Mouse (Mus musculus): ENCODE results near the gene Pard3b. TPM values are rescaled to one million over a fixed set of nuclear protein-coding genes. Genes with fewer than 3 reads are reported as not detected.

Gene Pard3b
- polyA plus RNA-seq, 1 experiment from 2014 or later: 11.4 TPM

DNA sequence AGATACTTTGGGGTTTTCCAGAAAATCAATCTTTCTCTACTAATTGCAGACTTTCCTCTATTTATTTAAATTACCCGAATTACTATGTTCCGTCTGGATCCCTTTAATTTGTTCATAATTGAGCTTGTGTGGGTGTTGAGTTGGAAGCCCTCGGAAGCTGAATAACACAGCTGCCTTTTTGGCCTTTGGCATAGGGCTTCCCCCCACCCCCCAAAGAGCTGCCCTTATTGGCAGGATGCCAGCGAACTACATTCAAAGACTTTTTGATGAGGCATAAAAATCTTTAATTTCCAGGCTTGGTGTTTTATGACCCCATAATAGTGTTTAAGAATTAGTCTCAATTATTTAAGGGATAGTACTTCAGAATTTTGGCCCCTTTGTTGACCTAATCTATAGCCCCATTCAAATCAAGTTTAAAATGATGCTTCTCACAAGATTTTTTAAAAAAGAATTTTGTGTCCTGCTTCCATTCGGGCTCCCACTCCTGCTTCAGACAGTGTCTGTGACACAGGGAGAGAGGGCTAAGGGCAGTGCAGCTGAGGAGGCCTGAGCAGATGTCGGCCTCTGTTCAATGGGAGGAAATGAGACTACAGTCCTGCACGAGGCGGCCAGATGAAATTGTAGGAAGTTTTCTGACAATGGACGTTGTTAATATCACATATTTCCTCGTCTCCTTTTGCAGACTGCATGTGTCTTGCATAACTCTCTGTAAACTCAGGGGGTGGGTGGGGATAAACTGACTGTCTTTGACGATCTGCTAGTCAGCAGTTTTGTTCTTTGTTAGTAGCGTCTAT is 605.8 kb downstream of the Pard3b start:
- H3K9ac ChIP-seq (ENCODE audit: low read length): no peak overlapping the region
- no peak for ATAC-seq (replicated peaks; ENCODE audit: extremely low read depth, insufficient read depth, low FRiP score)
- H3K4me1 ChIP-seq (ENCODE audit: control insufficient read depth, insufficient read depth, low read length): no peaks in the 10 kb centered on the region
- no peaks in the 10 kb centered on the region for H3K9me3 ChIP-seq (replicated peaks; ENCODE audit: control insufficient read depth, low read length)
- H3K4me3 ChIP-seq (ENCODE audit: low read length): no peak overlapping the region
- 53% methylated on average over 12 of the region's 12 CpGs for WGBS
- 0 out of 2 replicates have a peak overlapping the region, but pooled peaks have one; percentile 14 for H3K27ac ChIP-seq (ENCODE audit: low read length)
- no peaks in the 10 kb centered on the region for H3K36me3 ChIP-seq (ENCODE audit: control insufficient read depth, insufficient read depth)
- H3K4me2 ChIP-seq (ENCODE audit: low read depth, low read length): no peak overlapping the region
- H3K27me3 ChIP-seq (ENCODE audit: control insufficient read depth, insufficient read depth, low read length): no peaks in the 10 kb centered on the region

- Histone ChIP-seq H3K4me2 (ENCODE audit: low read depth, low read length) (no peak overlapping the region), H3K27me3 (ENCODE audit: control insufficient read depth, insufficient read depth, low read length) (no peaks in the 10 kb centered on the region), H3K9me3 (replicated peaks; ENCODE audit: control insufficient read depth, low read length) (no peaks in the 10 kb centered on the region), H3K4me3 (ENCODE audit: low read length) (no peak overlapping the region), H3K36me3 (ENCODE audit: control insufficient read depth, insufficient read depth) (no peaks in the 10 kb centered on the region), H3K27ac (ENCODE audit: low read length) (no peak overlapping the region), H3K4me1 (ENCODE audit: control insufficient read depth, insufficient read depth, low read length) (no peaks in the 10 kb centered on the region), H3K9ac (ENCODE audit: low read length) (no peak overlapping the region)
- ATAC-seq (replicated peaks; ENCODE audit: extremely low read depth, insufficient read depth, low FRiP score): no peak
- WGBS: 88% methylated on average over 1 of the region's 1 CpGs
Measured at GRCm38 (mm10) chr1:62252432-62252831, 613.8 kb downstream of the Pard3b start.

DNA sequence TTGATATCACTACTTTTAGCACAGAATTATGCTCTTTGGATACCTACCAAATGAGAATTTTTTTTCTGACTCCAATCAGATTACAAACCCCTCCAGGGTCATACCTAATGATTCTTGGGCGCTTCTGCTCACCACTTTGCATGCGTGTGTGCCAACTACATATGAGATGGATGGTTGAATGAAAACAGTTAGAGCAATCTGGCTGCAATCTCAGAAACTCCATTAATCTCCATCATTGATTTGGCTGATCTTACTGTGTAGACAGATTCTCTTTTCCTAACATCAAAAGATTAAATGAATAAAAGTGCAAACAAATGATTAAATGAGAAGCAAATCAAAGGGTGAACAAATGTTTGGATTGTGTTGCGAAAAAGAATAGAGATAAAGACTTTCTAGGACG is 615.7 kb downstream of the Pard3b start:
- no peaks in the 10 kb centered on the region for H3K36me3 ChIP-seq (ENCODE audit: control insufficient read depth, insufficient read depth)
- ATAC-seq (replicated peaks; ENCODE audit: extremely low read depth, insufficient read depth, low FRiP score): no peak
- 76% methylated on average over 4 of the region's 4 CpGs for WGBS

DNA sequence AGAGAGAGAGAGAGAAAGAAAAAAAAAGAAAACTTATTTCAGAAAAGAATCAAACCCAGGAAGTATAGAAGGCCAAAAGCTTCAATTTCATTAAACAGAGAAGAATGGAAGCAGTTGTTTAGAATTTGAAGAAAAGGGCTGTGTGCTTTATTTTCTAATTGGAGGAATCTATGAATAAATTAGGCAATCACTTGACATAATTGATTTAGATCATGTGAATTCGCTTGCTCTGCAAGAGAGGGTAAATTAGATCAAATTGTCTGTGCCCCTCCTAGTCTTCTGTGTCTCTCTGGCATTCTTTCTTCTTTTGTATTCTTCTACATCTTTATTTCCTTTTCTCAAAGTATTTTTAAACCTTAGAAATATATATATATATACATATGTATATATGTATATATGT is 616.3 kb downstream of the Pard3b start:
- WGBS: 94% methylated on average over 1 of the region's 1 CpGs
- H3K9ac ChIP-seq (ENCODE audit: low read length): no peak overlapping the region
- no peaks in the 10 kb centered on the region for H3K36me3 ChIP-seq (ENCODE audit: control insufficient read depth, insufficient read depth)
- H3K4me3 ChIP-seq (ENCODE audit: low read length): no peak overlapping the region
- H3K27me3 ChIP-seq (ENCODE audit: control insufficient read depth, insufficient read depth, low read length): no peaks in the 10 kb centered on the region
- no peak overlapping the region for H3K27ac ChIP-seq (ENCODE audit: low read length)
- H3K4me2 ChIP-seq (ENCODE audit: low read depth, low read length): no peak overlapping the region
- H3K9me3 ChIP-seq (replicated peaks; ENCODE audit: control insufficient read depth, low read length): no peaks in the 10 kb centered on the region
- no peaks in the 10 kb centered on the region for H3K4me1 ChIP-seq (ENCODE audit: control insufficient read depth, insufficient read depth, low read length)
- ATAC-seq (replicated peaks; ENCODE audit: extremely low read depth, insufficient read depth, low FRiP score): no peak

More for the DNA sequence above, 615.7 kb downstream of the Pard3b start:
- no peak overlapping the region for H3K27ac ChIP-seq (ENCODE audit: low read length)
- no peaks in the 10 kb centered on the region for H3K9me3 ChIP-seq (replicated peaks; ENCODE audit: control insufficient read depth, low read length)
- no peaks in the 10 kb centered on the region for H3K27me3 ChIP-seq (ENCODE audit: control insufficient read depth, insufficient read depth, low read length)
- H3K4me3 ChIP-seq (ENCODE audit: low read length): no peak overlapping the region
- no peak overlapping the region for H3K9ac ChIP-seq (ENCODE audit: low read length)
- H3K4me1 ChIP-seq (ENCODE audit: control insufficient read depth, insufficient read depth, low read length): no peaks in the 10 kb centered on the region
- H3K4me2 ChIP-seq (ENCODE audit: low read depth, low read length): no peak overlapping the region

DNA sequence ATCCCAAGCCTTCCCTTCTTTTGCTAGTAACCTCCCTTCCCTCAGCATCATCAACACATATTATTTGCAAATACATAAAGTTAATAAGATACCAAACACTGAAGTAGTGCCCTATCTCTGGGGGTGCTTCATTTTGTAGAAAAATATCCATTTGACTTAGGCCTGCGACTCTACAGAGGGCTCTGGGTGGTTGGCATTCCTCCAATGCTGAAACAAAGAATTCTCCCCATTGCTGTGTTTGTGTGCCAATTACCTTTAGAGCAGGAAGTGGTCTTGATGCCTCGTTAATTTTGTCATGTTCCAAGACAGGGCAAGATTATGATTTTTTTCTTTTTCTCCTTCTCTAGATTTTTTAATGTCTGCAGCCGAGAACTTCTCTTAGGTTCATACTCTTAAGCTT is 637.8 kb downstream of the Pard3b start:
- H3K4me3 ChIP-seq (ENCODE audit: low read length): no peak overlapping the region
- H3K9ac ChIP-seq (ENCODE audit: low read length): no peak overlapping the region
- H3K4me1 ChIP-seq (ENCODE audit: control insufficient read depth, insufficient read depth, low read length): no peaks in the 10 kb centered on the region
- WGBS: 63% methylated on average over 3 of the region's 3 CpGs
- H3K36me3 ChIP-seq (ENCODE audit: control insufficient read depth, insufficient read depth): no peaks in the 10 kb centered on the region
- no peak for ATAC-seq (replicated peaks; ENCODE audit: extremely low read depth, insufficient read depth, low FRiP score)
- H3K27me3 ChIP-seq (ENCODE audit: control insufficient read depth, insufficient read depth, low read length): no peaks in the 10 kb centered on the region
- H3K9me3 ChIP-seq (replicated peaks; ENCODE audit: control insufficient read depth, low read length): no peaks in the 10 kb centered on the region
- no peak overlapping the region for H3K27ac ChIP-seq (ENCODE audit: low read length)
- H3K4me2 ChIP-seq (ENCODE audit: low read depth, low read length): no peak overlapping the region

- Histone ChIP-seq H3K4me2 (ENCODE audit: low read depth, low read length) (no peak overlapping the region), H3K36me3 (ENCODE audit: control insufficient read depth, insufficient read depth) (no peaks in the 10 kb centered on the region), H3K9ac (ENCODE audit: low read length) (no peak overlapping the region), H3K27ac (ENCODE audit: low read length) (no peak overlapping the region), H3K4me3 (ENCODE audit: low read length) (no peak overlapping the region), H3K27me3 (ENCODE audit: control insufficient read depth, insufficient read depth, low read length) (no peaks in the 10 kb centered on the region), H3K4me1 (ENCODE audit: control insufficient read depth, insufficient read depth, low read length) (no peaks in the 10 kb centered on the region), H3K9me3 (replicated peaks; ENCODE audit: control insufficient read depth, low read length) (no peaks in the 10 kb centered on the region)
- 77% methylated on average over 1 of the region's 1 CpGs for WGBS
- ATAC-seq (replicated peaks; ENCODE audit: extremely low read depth, insufficient read depth, low FRiP score): no peak
Measured at GRCm38 (mm10) chr1:62278586-62278985, 640.0 kb downstream of the Pard3b start.

DNA sequence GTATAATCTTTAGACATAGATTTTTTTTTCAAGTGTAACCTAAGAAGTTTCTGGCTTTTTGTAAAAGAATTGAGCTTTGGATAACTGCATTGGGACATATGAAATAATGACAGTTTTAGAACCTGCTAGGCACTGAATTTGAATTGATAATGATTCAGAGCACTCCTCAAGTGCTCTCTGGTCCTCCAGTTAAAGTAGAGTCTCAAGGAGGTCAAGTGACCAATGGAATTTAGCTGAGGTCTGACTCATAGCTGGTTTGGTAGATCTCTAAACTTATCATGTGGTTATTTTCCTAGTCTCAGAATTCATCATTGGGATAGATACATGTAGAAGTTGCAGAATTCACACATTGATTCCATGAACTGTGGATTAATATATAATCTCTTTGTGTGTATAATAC is 642.0 kb downstream of the Pard3b start:
- H3K36me3 ChIP-seq (ENCODE audit: control insufficient read depth, insufficient read depth): no peaks in the 10 kb centered on the region
- no peak overlapping the region for H3K9ac ChIP-seq (ENCODE audit: low read length)
- ATAC-seq (replicated peaks; ENCODE audit: extremely low read depth, insufficient read depth, low FRiP score): no peak
- H3K27me3 ChIP-seq (ENCODE audit: control insufficient read depth, insufficient read depth, low read length): no peaks in the 10 kb centered on the region
- no peaks in the 10 kb centered on the region for H3K4me1 ChIP-seq (ENCODE audit: control insufficient read depth, insufficient read depth, low read length)
- no peak overlapping the region for H3K27ac ChIP-seq (ENCODE audit: low read length)
- no peaks in the 10 kb centered on the region for H3K9me3 ChIP-seq (replicated peaks; ENCODE audit: control insufficient read depth, low read length)
- H3K4me3 ChIP-seq (ENCODE audit: low read length): no peak overlapping the region
- H3K4me2 ChIP-seq (ENCODE audit: low read depth, low read length): no peak overlapping the region

DNA sequence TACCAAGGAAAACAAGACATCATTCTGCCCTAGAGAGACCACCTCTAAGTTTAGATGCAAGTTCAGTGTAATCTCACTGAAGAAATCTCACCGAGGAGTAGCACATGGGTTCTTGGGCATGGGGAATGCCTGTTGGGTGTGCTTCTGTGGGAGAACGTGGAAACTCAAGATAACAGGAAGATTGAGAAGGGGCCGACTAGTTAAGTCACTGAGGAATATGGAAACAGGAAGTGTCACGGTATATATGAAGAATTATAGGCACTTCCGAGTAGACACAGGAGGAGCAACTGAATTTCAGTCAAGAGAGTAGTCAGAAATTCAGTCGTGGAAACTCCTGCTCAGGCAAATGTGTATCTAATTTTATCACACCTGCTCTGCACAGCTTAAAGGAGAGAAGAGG is 644.2 kb downstream of the Pard3b start:
- no peaks in the 10 kb centered on the region for H3K9me3 ChIP-seq (replicated peaks; ENCODE audit: control insufficient read depth, low read length)
- H3K4me1 ChIP-seq (ENCODE audit: control insufficient read depth, insufficient read depth, low read length): no peaks in the 10 kb centered on the region
- H3K9ac ChIP-seq (ENCODE audit: low read length): no peak overlapping the region
- 55% methylated on average over 6 of the region's 6 CpGs for WGBS
- ATAC-seq (replicated peaks; ENCODE audit: extremely low read depth, insufficient read depth, low FRiP score): no peak
- H3K4me2 ChIP-seq (ENCODE audit: low read depth, low read length): no peak overlapping the region
- no peak overlapping the region for H3K4me3 ChIP-seq (ENCODE audit: low read length)
- no peaks in the 10 kb centered on the region for H3K27me3 ChIP-seq (ENCODE audit: control insufficient read depth, insufficient read depth, low read length)
- no peak overlapping the region for H3K27ac ChIP-seq (ENCODE audit: low read length)
- H3K36me3 ChIP-seq (ENCODE audit: control insufficient read depth, insufficient read depth): no peaks in the 10 kb centered on the region

- Histone ChIP-seq H3K9me3 (replicated peaks; ENCODE audit: control insufficient read depth, low read length) (no peaks in the 10 kb centered on the region), H3K9ac (ENCODE audit: low read length) (no peak overlapping the region), H3K4me1 (ENCODE audit: control insufficient read depth, insufficient read depth, low read length) (no peaks in the 10 kb centered on the region), H3K36me3 (ENCODE audit: control insufficient read depth, insufficient read depth) (no peaks in the 10 kb centered on the region), H3K27ac (ENCODE audit: low read length) (no peak overlapping the region), H3K4me2 (ENCODE audit: low read depth, low read length) (no peak overlapping the region), H3K27me3 (ENCODE audit: control insufficient read depth, insufficient read depth, low read length) (no peaks in the 10 kb centered on the region), H3K4me3 (ENCODE audit: low read length) (no peak overlapping the region)
- 95% methylated on average over 2 of the region's 2 CpGs for WGBS
- ATAC-seq (replicated peaks; ENCODE audit: extremely low read depth, insufficient read depth, low FRiP score): no peak
Measured at GRCm38 (mm10) chr1:62283624-62284023, 645.0 kb downstream of the Pard3b start.

Measured in heart, embryonic 16.5 days (tissue).